12 mouse cellular contexts compared by ENCODE assay signal in genomic region chr16:32124444-32125335, GRCm38 (mm10). TPM values are rescaled to one million over a fixed set of nuclear protein-coding genes. Genes with fewer than 3 reads are reported as not detected.
A peak's percentile ranks its signal among the peaks of the same experiment; 100 is the strongest.
DNase-seq lines count a peak whose midpoint lies in the region; ATAC-seq and TF ChIP-seq lines count a peak whose summit lies in the region.
"Had no signal": no experiment of that assay in that cellular context is flagged by ENCODE, and none has a peak within 500 bp of the region (broad histone marks: within the 10 kb centered on the region; RNA-seq: fewer than 3 reads in every experiment).

No protein-coding gene starts in this region.

- no peak overlapping the region for H3K9ac ChIP-seq in kidney, embryonic 14.5 days (ENCODE audit: low read depth, low read length)
- H3K9ac ChIP-seq: limb, embryonic 13.5 days had no signal

- peak; percentile 65 for DNase-seq in kidney, adult 2 months
- no peak for DNase-seq in lung, adult 2 months
- peak; percentile 69 to 87 for DNase-seq in spleen, adult 2 months (ENCODE audit: low read depth in 1 of 2, low spot score in 2 of 2)
- no peak for DNase-seq in ovary, postnatal 36 days (ENCODE audit: low spot score)
- DNase-seq in thymus, adult 2 months = no peak
- DNase-seq in urinary bladder, postnatal 10 days (ENCODE audit: low spot score) = no peak
- DNase-seq: cerebellum, adult 2 months had no signal

- no peak for TF ChIP-seq CTCF in kidney, adult 2 months (conservative IDR thresholded peaks at IDR 0.05; ENCODE audit: insufficient read depth, insufficient read length, low read depth, low read length)
- no peak for TF ChIP-seq CTCF in lung, adult 2 months (IDR thresholded peaks at IDR 0.05; ENCODE audit: insufficient read depth, low read length)
- TF ChIP-seq CTCF in spleen, adult 2 months (IDR thresholded peaks at IDR 0.05; ENCODE audit: extremely low read depth, insufficient read depth, insufficient read length, insufficient replicate concordance) = no peak
- no peak for TF ChIP-seq CTCF in thymus, adult 2 months (IDR thresholded peaks at IDR 0.05; ENCODE audit: borderline replicate concordance, control insufficient read depth, extremely low read depth, insufficient read depth, low read length, poor library complexity)

- H3K4me3 ChIP-seq in kidney, adult 2 months (ENCODE audit: insufficient read depth, low read depth, low read length) = peak overlapping the region; percentile 30; the same call in 1 of the 2 replicates
- no peak overlapping the region for H3K4me3 ChIP-seq in kidney, embryonic 14.5 days (ENCODE audit: low read length)
- H3K4me3 ChIP-seq in lung, adult 2 months (replicated peaks; ENCODE audit: extremely low read depth, low read depth, low read length) = peak overlapping the region; percentile 41
- H3K4me3 ChIP-seq in spleen, adult 2 months (ENCODE audit: extremely low read depth, insufficient read depth, insufficient read length) = no peak overlapping the region
- no peak overlapping the region for H3K4me3 ChIP-seq in thymus, adult 2 months (ENCODE audit: control insufficient read depth, insufficient read depth, low read length)
- H3K4me3 ChIP-seq: forebrain, embryonic 10.5 days; limb, embryonic 13.5 days had no signal

- peak overlapping the region; percentile 71 for H3K27ac ChIP-seq in kidney, adult 2 months (ENCODE audit: insufficient read depth, low read depth, low read length)
- H3K27ac ChIP-seq in kidney, embryonic 14.5 days (ENCODE audit: low read depth, low read length) = no peak overlapping the region
- H3K27ac ChIP-seq in spleen, adult 2 months (ENCODE audit: insufficient read depth, low read length) = peak overlapping the region; percentile 56
- no peak overlapping the region for H3K27ac ChIP-seq in thymus, adult 2 months (ENCODE audit: control insufficient read depth, insufficient read depth, low read length)
- H3K27ac ChIP-seq: forebrain, embryonic 10.5 days; limb, embryonic 13.5 days had no signal

- H3K27me3 ChIP-seq in kidney, adult 2 months (replicated peaks; ENCODE audit: control insufficient read depth, insufficient read depth, low read length) = no peaks in the 10 kb centered on the region
- no peaks in the 10 kb centered on the region for H3K27me3 ChIP-seq in kidney, embryonic 14.5 days (ENCODE audit: control insufficient read depth, insufficient read depth, low read length)
- H3K27me3 ChIP-seq in spleen, adult 2 months (ENCODE audit: control insufficient read depth, insufficient read depth, low read length) = no peaks in the 10 kb centered on the region
- H3K27me3 ChIP-seq in thymus, adult 2 months (ENCODE audit: control insufficient read depth, insufficient read depth, low read length) = no peaks in the 10 kb centered on the region
- H3K27me3 ChIP-seq: limb, embryonic 13.5 days had no signal

- no peak for TF ChIP-seq POLR2A in kidney, adult 2 months (IDR thresholded peaks at IDR 0.05; ENCODE audit: low read depth, low read length)
- TF ChIP-seq POLR2A in lung, adult 2 months (IDR thresholded peaks at IDR 0.05; ENCODE audit: borderline replicate concordance, extremely low read depth, low read depth, low read length) = no peak
- TF ChIP-seq POLR2A in spleen, adult 2 months (IDR thresholded peaks at IDR 0.05; ENCODE audit: low read depth, low read length) = no peak
- no peak for TF ChIP-seq POLR2A in thymus, adult 2 months (IDR thresholded peaks at IDR 0.05; ENCODE audit: control insufficient read depth, extremely low read depth, insufficient read depth, low read length, poor library complexity)

- 42% methylated on average over 17 of the region's 17 CpGs for WGBS in kidney, adult 2 months
- 67% methylated on average over 17 of the region's 17 CpGs for WGBS in kidney, embryonic 14.5 days
- WGBS in lung, adult 2 months = 41% methylated on average over 17 of the region's 17 CpGs
- WGBS in spleen, adult 2 months = 38% methylated on average over 17 of the region's 17 CpGs
- 73% methylated on average over 17 of the region's 17 CpGs for WGBS in thymus, adult 2 months

- ATAC-seq in kidney, embryonic 14.5 days (ENCODE audit: low FRiP score, low TSS enrichment) = no peak
- peak; percentile 28 for ATAC-seq in activated CD4-positive, CD25-positive, alpha-beta regulatory T cell, adult 4 months

- H3K36me3 ChIP-seq in kidney, adult 2 months (ENCODE audit: control insufficient read depth, insufficient read depth, low read length) = no peaks in the 10 kb centered on the region
- H3K36me3 ChIP-seq in kidney, embryonic 14.5 days (ENCODE audit: control insufficient read depth, insufficient read depth, low read length) = no peaks in the 10 kb centered on the region
- H3K36me3 ChIP-seq in spleen, adult 2 months (ENCODE audit: control insufficient read depth, insufficient read depth, low read length) = no peaks in the 10 kb centered on the region
- H3K36me3 ChIP-seq in thymus, adult 2 months (ENCODE audit: control insufficient read depth, insufficient read depth, low read length) = no peaks in the 10 kb centered on the region
- H3K36me3 ChIP-seq: forebrain, embryonic 10.5 days; limb, embryonic 13.5 days had no signal

- H3K4me2 ChIP-seq in kidney, embryonic 14.5 days (replicated peaks; ENCODE audit: low read depth, low read length) = no peak overlapping the region
- H3K4me2 ChIP-seq: limb, embryonic 13.5 days had no signal

- no peaks in the 10 kb centered on the region for H3K9me3 ChIP-seq in kidney, embryonic 14.5 days (ENCODE audit: control insufficient read depth, low read length)
- H3K9me3 ChIP-seq: forebrain, embryonic 10.5 days; limb, embryonic 13.5 days had no signal

- H3K4me1 ChIP-seq in kidney, adult 2 months (ENCODE audit: control insufficient read depth, insufficient read depth, low read length) = no peaks in the 10 kb centered on the region
- H3K4me1 ChIP-seq in kidney, embryonic 14.5 days (ENCODE audit: control insufficient read depth, insufficient read depth, low read length) = no peaks in the 10 kb centered on the region
- peaks cover 12% of the 10 kb centered on the region for H3K4me1 ChIP-seq in lung, adult 2 months (ENCODE audit: control insufficient read depth, insufficient read depth, low read length)
- H3K4me1 ChIP-seq in spleen, adult 2 months (ENCODE audit: control insufficient read depth, insufficient read depth, insufficient read length) = peaks cover 24% of the 10 kb centered on the region
- H3K4me1 ChIP-seq in thymus, adult 2 months (replicated peaks; ENCODE audit: control insufficient read depth, insufficient read depth, low read length) = peaks cover 13% of the 10 kb centered on the region
- H3K4me1 ChIP-seq: forebrain, embryonic 10.5 days; limb, embryonic 13.5 days had no signal

RNA-seq across cellular contexts. Expression of gene Cep19, which starts 25.1 kb away (rescaled TPM):
- 17.2 and 18.9 TPM in 2 replicates for polyA plus RNA-seq in kidney, adult 2 months (2012; rRNA removed)
- polyA plus RNA-seq in kidney, embryonic 14.5 days (2014; fragmentation: Nextera tagmentation; extraction: Ambion mirVana) = 39.7 and 43.8 TPM in 2 replicates
- 10 to 100 TPM; 35.3 to 39.2 TPM for polyA plus RNA-seq in activated CD4-positive, CD25-positive, alpha-beta regulatory T cell, adult 4 months (2017; shearing (Covaris generic))
- 7.8 and 9.2 TPM in 2 replicates for polyA plus RNA-seq in lung, adult 2 months (2012; rRNA removed)
- 4.2 and 4.7 TPM in 2 replicates for polyA plus RNA-seq in spleen, adult 2 months (2012; rRNA removed)
- 21.4 and 21.7 TPM in 2 replicates for polyA plus RNA-seq in thymus, adult 2 months (2012; rRNA removed)

RNA-seq across cellular contexts. Expression of gene Pigx, which starts 25.1 kb away (rescaled TPM):
- polyA plus RNA-seq in kidney, adult 2 months (2012; rRNA removed) = 29.0 and 33.2 TPM in 2 replicates
- polyA plus RNA-seq in kidney, embryonic 14.5 days (2014; fragmentation: Nextera tagmentation; extraction: Ambion mirVana) = 147 and 155 TPM in 2 replicates
- 100 to 1,000 TPM; 138 to 151 TPM for polyA plus RNA-seq in activated CD4-positive, CD25-positive, alpha-beta regulatory T cell, adult 4 months (2017; shearing (Covaris generic))
- polyA plus RNA-seq in lung, adult 2 months (2012; rRNA removed) = 19.6 and 20.0 TPM in 2 replicates
- polyA plus RNA-seq in spleen, adult 2 months (2012; rRNA removed) = 18.1 and 22.7 TPM in 2 replicates
- polyA plus RNA-seq in thymus, adult 2 months (2012; rRNA removed) = 81.6 and 89.5 TPM in 2 replicates

RNA-seq across cellular contexts. Expression of gene Nrros, which starts 40.7 kb away (rescaled TPM):
- 7.9 and 11.6 TPM in 2 replicates for polyA plus RNA-seq in kidney, adult 2 months (2012; rRNA removed)
- 14.4 and 18.7 TPM in 2 replicates for polyA plus RNA-seq in kidney, embryonic 14.5 days (2014; fragmentation: Nextera tagmentation; extraction: Ambion mirVana)
- polyA plus RNA-seq in activated CD4-positive, CD25-positive, alpha-beta regulatory T cell, adult 4 months (2017; shearing (Covaris generic)) = 10 to 100 TPM; 65.3 to 71.7 TPM
- 40.6 and 40.9 TPM in 2 replicates for polyA plus RNA-seq in lung, adult 2 months (2012; rRNA removed)
- 105 and 133 TPM in 2 replicates for polyA plus RNA-seq in spleen, adult 2 months (2012; rRNA removed)
- polyA plus RNA-seq in thymus, adult 2 months (2012; rRNA removed) = 148 and 157 TPM in 2 replicates

RNA-seq across cellular contexts. Expression of gene Pak2, which starts 45.5 kb away (rescaled TPM):
- polyA plus RNA-seq in kidney, adult 2 months (2012; rRNA removed) = 15.7 and 18.3 TPM in 2 replicates
- polyA plus RNA-seq in kidney, embryonic 14.5 days (2014; fragmentation: Nextera tagmentation; extraction: Ambion mirVana) = 30.3 and 42.0 TPM in 2 replicates
- 10 to 100 TPM; 67.6 to 72.8 TPM for polyA plus RNA-seq in activated CD4-positive, CD25-positive, alpha-beta regulatory T cell, adult 4 months (2017; shearing (Covaris generic))
- polyA plus RNA-seq in lung, adult 2 months (2012; rRNA removed) = 19.2 and 22.5 TPM in 2 replicates
- polyA plus RNA-seq in spleen, adult 2 months (2012; rRNA removed) = 16.8 and 18.8 TPM in 2 replicates
- 35.3 and 40.8 TPM in 2 replicates for polyA plus RNA-seq in thymus, adult 2 months (2012; rRNA removed)

RNA-seq across cellular contexts. Expression of gene Bex6, which starts 54.9 kb away (rescaled TPM):
- polyA plus RNA-seq in kidney, adult 2 months (2012; rRNA removed) = not detected in 2 replicates
- not detected in 2 replicates for polyA plus RNA-seq in kidney, embryonic 14.5 days (2014; fragmentation: Nextera tagmentation; extraction: Ambion mirVana)
- not detected for polyA plus RNA-seq in activated CD4-positive, CD25-positive, alpha-beta regulatory T cell, adult 4 months (2017; shearing (Covaris generic))
- not detected in 2 replicates for polyA plus RNA-seq in lung, adult 2 months (2012; rRNA removed)
- 0.85 and 1.5 TPM in 2 replicates for polyA plus RNA-seq in spleen, adult 2 months (2012; rRNA removed)
- polyA plus RNA-seq in thymus, adult 2 months (2012; rRNA removed) = 0.65 and 0.79 TPM in 2 replicates
- polyA plus RNA-seq: cerebellum, adult 2 months; intestine, embryonic 14.5 days; limb, embryonic 13.5 days had no signal

Comparison
In these comparisons a context has a peak if more than half of its experiments do, and no peak if none do; other contexts are left out.
1. H3K27ac ChIP-seq: peak in kidney, adult 2 months (single experiment) and spleen, adult 2 months (single experiment); none in kidney, embryonic 14.5 days (single experiment) and thymus, adult 2 months (single experiment).
2. H3K4me3 ChIP-seq: peak in kidney, adult 2 months (single experiment) and lung, adult 2 months (single experiment); none in kidney, embryonic 14.5 days (single experiment), spleen, adult 2 months (single experiment) and thymus, adult 2 months (single experiment).
3. DNase-seq: peak in kidney, adult 2 months (single experiment) and spleen, adult 2 months (2 of 2); none in lung, adult 2 months (single experiment), ovary, postnatal 36 days (single experiment), thymus, adult 2 months (single experiment) and urinary bladder, postnatal 10 days (single experiment).